Mouse (Mus musculus) cerebellum, adult 2 months (tissue): ENCODE measurements around the gene Wfikkn1. TPM values are rescaled to one million over a fixed set of nuclear protein-coding genes. Genes with fewer than 3 reads are reported as not detected.

ENCODE experiments used
- DNase-seq, 2 experiments: peaks; one replicate each; pipeline ENCODE4 v3.0.0; 2021
- H3K27ac ChIP-seq: fragments of 200-500 bp; 2 replicates; pipeline ENCODE4 v1.5.1; 2012; ENCODE audit warnings: low read length, control low read depth, inconsistent platforms; ENCODE audit not compliant: insufficient read depth
- H3K27me3 ChIP-seq: fragments of 200-500 bp; 2 replicates; pipeline ENCODE4 v1.6.1; 2012; ENCODE audit warnings: inconsistent platforms, mild to moderate bottlenecking, low read length, moderate library complexity; ENCODE audit not compliant: control insufficient read depth, insufficient read depth
- H3K4me1 ChIP-seq: fragments of 200-500 bp; 2 replicates; pipeline ENCODE4 v1.6.1; 2011; ENCODE audit warnings: low read length; ENCODE audit not compliant: control insufficient read depth, insufficient read depth
- H3K4me3 ChIP-seq: fragments of 200-500 bp; replicated peaks from 2 replicates; pipeline ENCODE3; 2011; ENCODE audit warnings: mild to moderate bottlenecking, low read depth, low read length, control low read depth; ENCODE audit not compliant: insufficient read depth
- CTCF ChIP-seq: fragments of 200-500 bp; IDR thresholded peaks from 2 replicates; pipeline ENCODE4 v1.5.1; 2011; ENCODE audit warnings: low read depth, mild to moderate bottlenecking, control low read depth, low read length, moderate library complexity, borderline replicate concordance; ENCODE audit not compliant: insufficient read depth
- POLR2A ChIP-seq: fragments of 200-500 bp; IDR thresholded peaks from 2 replicates; pipeline ENCODE4 v1.6.1; 2011; ENCODE audit warnings: low read length, control low read depth, borderline replicate concordance; ENCODE audit not compliant: insufficient read depth
- WGBS: fragments of 180-500 bp; shearing (Covaris S2); methylation state at CpG from one replicate; pipeline ENCODE4 v1.1.7; 2018; 5-methylcytosine and 5-hydroxymethylcytosine counted together
- polyA plus RNA-seq: library from polyadenylated mRNA; depleted of rRNA; stranded (reverse); fragments of >200 nt; gene quantifications from 2 replicates; pipeline ENCODE4 v1.2.3, GENCODE M21; 2012

The Wfikkn1 gene
- polyA plus RNA-seq, 1 experiment, result 1.1 TPM

DNA sequence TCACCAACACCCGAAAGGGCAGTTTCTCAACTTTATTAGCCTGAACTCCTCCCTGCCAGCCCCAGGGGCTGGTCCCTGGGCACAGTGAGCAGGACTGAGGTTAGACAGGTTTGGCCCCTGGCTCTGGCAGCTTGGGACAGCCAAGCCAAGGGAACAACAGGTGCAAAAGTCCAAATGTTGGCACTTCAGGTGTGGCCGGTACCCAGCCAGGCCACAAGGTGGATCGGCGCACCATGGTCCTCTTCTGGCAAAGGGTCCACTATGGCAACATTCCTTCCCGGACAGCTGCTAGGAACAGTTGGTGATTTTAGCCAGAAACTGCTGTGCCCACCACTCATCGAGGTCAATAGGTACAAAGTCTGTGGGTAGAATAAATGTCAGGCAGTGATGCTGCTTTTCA lies 17.0 kb downstream of the Wfikkn1 start:
- 59% methylated on average over 6 of the region's 6 CpGs for WGBS
- TF ChIP-seq CTCF, result no peak
- TF ChIP-seq POLR2A, result no peak
- H3K27me3 ChIP-seq, result no peaks in the 10 kb centered on the region
- no peak overlapping the region for H3K27ac ChIP-seq
- peaks cover 12% of the 10 kb centered on the region for H3K4me1 ChIP-seq
- no peak for DNase-seq
- no peak overlapping the region for H3K4me3 ChIP-seq

DNA sequence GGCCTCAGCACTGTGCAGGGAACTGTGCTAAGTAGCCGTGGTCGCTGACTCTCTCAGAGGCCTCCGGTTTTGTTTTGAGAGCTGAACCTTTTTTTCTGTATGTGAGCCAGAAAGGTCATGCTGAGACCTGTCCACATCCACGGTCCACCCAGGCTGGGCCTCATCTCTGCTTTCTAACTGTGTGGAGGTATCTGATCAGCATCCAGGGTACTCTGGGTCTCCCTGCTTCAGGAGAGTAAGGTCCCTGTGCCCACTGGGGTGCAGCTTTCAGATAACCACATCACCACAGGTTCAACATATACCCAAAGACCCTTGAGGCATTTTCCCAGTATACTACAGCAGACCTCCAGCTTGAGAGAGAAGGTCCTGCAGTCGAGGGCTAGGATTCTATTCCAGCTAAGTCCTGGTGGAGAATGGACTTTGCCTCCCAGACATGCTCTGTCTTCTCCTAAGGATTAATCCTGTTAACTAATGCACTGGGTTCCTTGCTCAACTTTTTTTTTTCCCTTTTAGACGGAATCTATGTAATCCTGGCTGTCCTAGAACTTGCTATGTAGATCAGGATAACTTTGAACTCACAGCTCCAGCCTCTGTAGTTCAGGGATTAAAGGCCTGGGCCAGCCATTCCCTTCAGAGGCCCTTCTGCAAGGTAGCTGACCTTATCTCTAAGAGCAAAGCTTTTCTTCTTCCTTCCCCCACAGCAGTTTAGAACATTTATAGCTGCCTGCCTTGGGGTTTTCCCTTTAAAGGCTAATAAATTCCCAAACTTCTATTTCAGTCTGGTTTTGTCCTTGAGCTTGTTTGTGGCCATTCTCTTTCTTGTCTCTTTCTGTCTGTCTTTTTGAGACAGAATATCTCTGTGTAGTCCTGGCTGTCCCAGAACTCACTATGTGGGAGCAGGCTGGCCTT lies 18.7 kb downstream of the Wfikkn1 start:
- 11% methylated on average over 6 of the region's 6 CpGs for WGBS
- TF ChIP-seq POLR2A, result no peak
- no peak for TF ChIP-seq CTCF

DNA sequence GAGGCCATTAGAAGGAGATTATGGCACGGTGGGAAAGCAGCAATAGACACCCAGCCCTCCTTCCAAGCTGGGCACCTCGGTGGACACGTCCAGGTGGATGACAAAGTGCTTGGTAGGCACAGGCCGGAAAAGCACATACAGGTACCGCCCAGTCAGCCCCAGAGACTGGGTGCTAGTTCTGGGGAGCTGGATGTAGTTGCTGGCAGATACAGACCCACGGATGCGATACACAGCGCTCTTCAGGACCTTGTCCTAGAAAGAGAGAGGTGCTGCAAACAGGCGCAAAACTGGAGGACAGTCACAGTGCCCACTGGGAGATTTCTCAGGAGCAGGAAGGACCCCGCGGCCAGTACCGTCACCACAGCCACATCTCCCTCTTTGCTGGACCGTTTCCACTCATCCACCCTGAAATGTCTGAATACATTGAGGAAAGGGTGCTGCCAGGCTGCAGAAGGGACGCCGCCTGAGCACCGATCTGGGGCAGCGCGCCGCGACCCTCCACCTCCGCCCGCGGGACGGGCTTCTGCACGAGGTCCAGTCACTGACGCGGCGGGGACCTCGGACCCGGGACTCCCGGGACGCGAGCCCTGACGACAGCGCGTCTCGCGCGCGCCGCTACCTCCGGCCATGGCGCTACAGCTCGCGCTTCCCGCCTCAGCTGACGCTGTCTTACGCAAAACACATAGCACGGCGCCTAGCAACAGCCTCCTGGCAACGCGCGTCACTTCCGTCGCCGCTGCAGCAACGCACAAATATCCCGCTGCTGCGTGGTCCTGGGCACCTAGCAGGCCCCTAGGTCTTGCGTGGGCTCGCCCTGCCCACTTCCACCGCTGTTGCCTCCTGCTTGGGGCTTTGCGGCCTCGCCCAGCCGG lies 19.6 kb downstream of the Wfikkn1 start, which contains the start of gene Wdr90:
TSS of gene Wdr90 (minus strand) at position 670 of the 872 bp plus-strand sequence.
- DNase-seq, result peak; percentile 93 to 94
- Histone ChIP-seq H3K4me1 (peaks cover 7% of the 10 kb centered on the region), H3K27me3 (no peaks in the 10 kb centered on the region), H3K27ac (peak within 1 kb of the TSS; percentile 98), H3K4me3 (peak within 1 kb of the TSS; percentile 91)
- 2% methylated on average over 65 of the region's 65 CpGs for WGBS
- peak; percentile 95 for TF ChIP-seq POLR2A
- TF ChIP-seq CTCF, result no peak

More for the DNA sequence above, 18.7 kb downstream of the Wfikkn1 start:
- no peaks in the 10 kb centered on the region for H3K27me3 ChIP-seq
- H3K27ac ChIP-seq, result peak overlapping the region; percentile 98
- DNase-seq, result no peak
- H3K4me1 ChIP-seq, result peaks cover 12% of the 10 kb centered on the region
- H3K4me3 ChIP-seq, result peak overlapping the region; percentile 91

DNA sequence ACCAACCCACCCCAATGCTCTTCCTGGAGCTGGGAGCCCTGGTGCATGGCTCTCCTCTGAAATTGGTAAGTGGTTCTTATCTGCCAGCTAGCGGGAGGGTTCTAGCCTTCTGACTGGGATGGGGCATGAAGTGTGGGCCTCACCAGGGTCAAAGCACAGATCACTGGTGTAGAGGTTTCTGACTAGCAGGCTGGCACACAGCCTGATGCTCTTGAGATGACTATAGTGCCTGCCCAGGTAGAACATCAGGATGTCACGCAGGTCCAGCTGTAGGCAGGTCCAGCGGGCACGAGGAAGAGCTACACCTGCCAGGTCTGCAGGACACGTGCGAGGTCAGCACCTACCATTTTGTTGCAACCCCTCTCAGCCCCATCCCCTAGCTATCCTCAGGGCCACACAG lies 20.4 kb downstream of the Wfikkn1 start:
- TF ChIP-seq CTCF (no peak), POLR2A (no peak)
- no peaks in the 10 kb centered on the region for H3K27me3 ChIP-seq
- no peak for DNase-seq
- no peak overlapping the region for H3K4me3 ChIP-seq
- H3K4me1 ChIP-seq, result peaks cover 7% of the 10 kb centered on the region
- H3K27ac ChIP-seq, result no peak overlapping the region
- WGBS, result 84% methylated on average over 6 of the region's 6 CpGs

DNA sequence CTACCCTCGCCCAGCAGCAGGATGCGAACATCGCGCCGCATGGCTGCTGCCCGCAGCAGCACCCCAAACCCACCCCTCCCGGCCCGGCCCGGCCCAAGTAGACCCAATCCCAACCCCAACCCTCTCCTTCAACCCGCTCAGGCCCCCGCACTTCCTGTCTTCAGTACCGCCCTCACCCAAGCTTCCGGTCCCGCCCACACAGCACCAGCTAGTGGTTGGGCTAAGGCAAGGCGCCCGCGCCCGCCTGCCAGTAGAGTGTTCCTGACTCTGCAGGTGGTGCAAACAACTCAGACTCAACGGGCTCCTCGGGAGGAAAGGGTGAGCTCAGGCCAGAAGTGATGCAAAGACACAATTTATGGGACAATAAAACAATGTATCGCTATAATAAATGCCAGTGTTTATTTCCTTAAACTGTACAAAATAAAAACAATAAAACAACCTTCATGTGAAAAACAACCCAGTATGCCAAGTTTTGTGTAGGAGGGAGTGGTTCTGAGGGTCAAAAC lies 36.2 kb downstream of the Wfikkn1 start, which contains the start of gene Rhot2:
TSS of gene Rhot2 (minus strand) at position 456 of the 506 bp plus-strand sequence.
- Histone ChIP-seq H3K27ac (peak within 1 kb of the TSS; percentile 59), H3K4me3 (peak within 1 kb of the TSS; percentile 78), H3K4me1 (peaks cover 12% of the 10 kb centered on the region), H3K27me3 (no peaks in the 10 kb centered on the region)
- peak; percentile 77; the same call in 1 of the 2 replicates for TF ChIP-seq POLR2A
- TF ChIP-seq CTCF, result peak; percentile 27; the same call in 1 of the 2 replicates
- WGBS, result under 1% methylated on average over 21 of the region's 21 CpGs
- DNase-seq, result peak; percentile 94 to 96

DNA sequence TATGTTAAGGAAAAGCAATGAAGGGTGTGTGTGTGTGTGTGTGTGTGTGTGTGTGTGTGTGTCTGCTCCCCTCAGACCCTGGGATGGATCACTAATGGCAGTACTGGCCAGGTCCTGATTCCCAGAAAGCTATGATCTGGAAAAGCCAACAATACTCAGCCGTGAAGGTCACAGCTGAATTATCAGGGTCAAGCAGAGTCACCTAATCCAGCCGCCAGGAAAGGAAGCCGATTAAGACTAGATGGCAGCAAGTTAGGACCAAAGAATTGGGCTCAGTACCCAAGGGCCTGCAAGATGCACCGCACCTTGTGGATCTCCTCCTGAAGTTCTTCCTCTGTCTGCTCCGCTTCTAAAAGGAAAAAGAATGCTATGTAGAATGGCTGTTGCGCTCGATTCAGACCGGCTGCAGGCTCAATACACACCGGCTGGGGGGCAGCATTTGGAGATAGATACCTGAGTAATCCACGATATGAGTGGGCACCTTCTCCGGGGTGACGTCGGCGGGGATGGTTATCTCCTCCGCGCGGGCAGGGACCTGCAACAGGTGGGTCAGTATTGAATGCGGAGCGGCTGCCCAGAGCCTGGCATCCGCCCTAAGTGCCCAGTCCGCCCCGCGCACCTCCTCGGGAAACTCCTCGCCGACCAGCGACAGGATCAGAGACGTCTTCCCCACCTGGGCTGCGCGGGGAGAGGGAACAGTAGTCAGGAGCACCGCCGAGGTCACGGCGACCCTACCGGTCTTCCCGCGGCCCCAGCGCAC lies 36.8 kb downstream of the Wfikkn1 start:
- TF ChIP-seq CTCF, result no peak
- no peak for TF ChIP-seq POLR2A
- 2% methylated on average over 38 of the region's 38 CpGs for WGBS

GRCm38 (mm10) chr17:25843122-25843521 lies 37.5 kb downstream of the Wfikkn1 start:
- H3K4me1 ChIP-seq, result peaks cover 12% of the 10 kb centered on the region
- TF ChIP-seq POLR2A (no peak), CTCF (no peak)
- WGBS, result 35% methylated on average over 4 of the region's 4 CpGs
- H3K27ac ChIP-seq, result no peak overlapping the region
- no peaks in the 10 kb centered on the region for H3K27me3 ChIP-seq
- DNase-seq, result no peak
- H3K4me3 ChIP-seq, result peak overlapping the region; percentile 78

More for the DNA sequence above, 36.8 kb downstream of the Wfikkn1 start:
- no peaks in the 10 kb centered on the region for H3K27me3 ChIP-seq
- H3K27ac ChIP-seq, result peak overlapping the region; percentile 59
- peak overlapping the region; percentile 78 for H3K4me3 ChIP-seq
- peak in 1 of 2 experiments; percentile 56 for DNase-seq
- peaks cover 12% of the 10 kb centered on the region for H3K4me1 ChIP-seq
